Mouse (Mus musculus) lung, postnatal 0 days (tissue): ENCODE measurements at regions not wholly inside any gene's neighbourhood (a gene's known extent, or its start where the extent isn't known, plus 50 kb on each side); places are given as distances from the start of the nearest gene placed in this dataset.

Experiments
- CTCF ChIP-seq: IDR thresholded peaks from 2 replicates; pipeline ENCODE4 v1.5.1; 2016; ENCODE audit warnings: antibody characterized with exemption, mild to moderate bottlenecking
- EP300 ChIP-seq: IDR thresholded peaks from 2 replicates; pipeline ENCODE4 v1.6.1; 2016; ENCODE audit warnings: antibody characterized with exemption, mild to moderate bottlenecking, control low read depth

- TF ChIP-seq CTCF (peak; percentile 81), EP300 (0 out of 2 replicates have a peak, but pooled peaks have one; percentile 24)
Observed at GRCm38 (mm10) chr2:117623955-117624354, 281.2 kb upstream of the Rasgrp1 start.
